Mouse (Mus musculus) embryonic facial prominence, embryonic 12.5 days (tissue): ENCODE data around the gene Ngef. TPM values are rescaled to one million over a fixed set of nuclear protein-coding genes. Genes with fewer than 3 reads are reported as not detected.
A peak's percentile ranks its signal among the peaks of the same experiment; 100 is the strongest.

Experiments
- ATAC-seq: fragments of 200-750 bp; cut with Nextera tagmentation; 2 replicates; pipeline ENCODE4 v1.8.0; 2017; ENCODE audit not compliant: insufficient number of reproducible peaks, insufficient read depth, low FRiP score, low TSS enrichment
- H3K27ac ChIP-seq: fragments of 300-500 bp; sonication (generic); 2 replicates; pipeline ENCODE4 v1.5.1; 2016; ENCODE audit warnings: mild to moderate bottlenecking
- H3K27me3 ChIP-seq: fragments of 300-500 bp; sonication (generic); 2 replicates; pipeline ENCODE4 v1.6.1; 2016; ENCODE audit warnings: mild to moderate bottlenecking, moderate library complexity
- H3K36me3 ChIP-seq: fragments of 300-500 bp; sonication (generic); 2 replicates; pipeline ENCODE4 v1.6.1; 2016; ENCODE audit warnings: mild to moderate bottlenecking
- H3K4me1 ChIP-seq: fragments of 300-500 bp; sonication (generic); 2 replicates; pipeline ENCODE4 v1.6.1; 2016
- H3K4me2 ChIP-seq: fragments of 300-500 bp; sonication (generic); replicated peaks from 2 replicates; pipeline ENCODE4 v1.6.1; 2016; ENCODE audit warnings: mild to moderate bottlenecking, moderate library complexity
- H3K4me3 ChIP-seq: fragments of 300-500 bp; sonication (generic); 2 replicates; pipeline ENCODE4 v1.5.1; 2016; ENCODE audit warnings: mild to moderate bottlenecking
- H3K9ac ChIP-seq: fragments of 300-500 bp; sonication (generic); 2 replicates; pipeline ENCODE4 v1.6.1; 2016; ENCODE audit warnings: mild to moderate bottlenecking, moderate library complexity
- H3K9me3 ChIP-seq: fragments of 300-500 bp; sonication (generic); 2 replicates; pipeline ENCODE4 v1.6.1; 2016; ENCODE audit warnings: mild to moderate bottlenecking, moderate library complexity
- WGBS: fragments of 180-500 bp; shearing (Covaris S2); methylation state at CpG from one replicate; pipeline ENCODE4 v1.1.7; 2016; 5-methylcytosine and 5-hydroxymethylcytosine counted together
- polyA plus RNA-seq: library from polyadenylated mRNA; unstranded; fragments of >200 nt; fragmentation: Nextera tagmentation; extraction: Ambion mirVana; gene quantifications from 2 replicates; pipeline ENCODE4 v1.2.1, GENCODE M21; 2016

Ngef gene
- polyA plus RNA-seq, 1 experiment from 2014 or later, result 1.9 TPM

DNA sequence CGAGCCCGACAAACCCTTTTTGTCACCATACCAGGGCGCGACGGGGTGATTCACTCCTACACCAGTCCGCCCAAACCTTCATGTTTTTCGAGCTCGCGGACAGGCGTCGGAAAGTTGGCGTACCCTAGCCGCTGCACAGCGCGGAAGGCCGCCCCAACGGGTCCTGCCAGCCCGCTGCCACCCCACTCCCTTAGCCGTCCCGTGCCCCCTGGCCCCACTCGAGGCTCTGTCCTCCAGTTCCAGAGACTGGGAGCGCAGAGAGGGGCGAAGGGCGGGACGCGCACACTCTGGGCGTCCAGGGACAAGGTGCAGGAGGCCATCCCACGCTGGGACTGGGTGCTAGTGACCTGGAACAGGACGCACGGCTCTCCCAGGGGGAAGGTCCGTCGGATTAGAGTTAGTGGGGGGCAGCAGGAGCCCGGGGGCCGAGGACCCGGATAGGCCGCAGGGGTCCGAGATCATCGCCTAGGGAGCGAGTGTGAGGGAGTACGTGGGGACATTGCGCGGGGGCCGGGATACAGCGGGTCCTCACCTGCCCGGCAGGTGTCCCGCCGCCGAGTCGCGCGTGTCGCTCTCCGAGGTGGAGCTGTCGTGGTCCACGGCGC is 64.0 kb downstream of the Ngef start, which contains the start of gene Neu2:
Gene Neu2, plus strand, starts transcription at position 329 of the 605 bp plus-strand sequence.
- Histone ChIP-seq H3K27ac (no peak within 1 kb of the TSS), H3K4me2 (peak within 1 kb of the TSS; percentile 100), H3K36me3 (no peaks in the 10 kb centered on the region), H3K27me3 (peaks cover 52% of the 10 kb centered on the region), H3K4me3 (peak within 1 kb of the TSS; percentile 69), H3K4me1 (peaks cover 13% of the 10 kb centered on the region), H3K9ac (peak within 1 kb of the TSS; percentile 61), H3K9me3 (peaks cover 5% of the 10 kb centered on the region; the same call in 1 of the 2 replicates)
- WGBS, result 1% methylated on average over 56 of the region's 56 CpGs
- ATAC-seq, result peak; percentile 42

DNA sequence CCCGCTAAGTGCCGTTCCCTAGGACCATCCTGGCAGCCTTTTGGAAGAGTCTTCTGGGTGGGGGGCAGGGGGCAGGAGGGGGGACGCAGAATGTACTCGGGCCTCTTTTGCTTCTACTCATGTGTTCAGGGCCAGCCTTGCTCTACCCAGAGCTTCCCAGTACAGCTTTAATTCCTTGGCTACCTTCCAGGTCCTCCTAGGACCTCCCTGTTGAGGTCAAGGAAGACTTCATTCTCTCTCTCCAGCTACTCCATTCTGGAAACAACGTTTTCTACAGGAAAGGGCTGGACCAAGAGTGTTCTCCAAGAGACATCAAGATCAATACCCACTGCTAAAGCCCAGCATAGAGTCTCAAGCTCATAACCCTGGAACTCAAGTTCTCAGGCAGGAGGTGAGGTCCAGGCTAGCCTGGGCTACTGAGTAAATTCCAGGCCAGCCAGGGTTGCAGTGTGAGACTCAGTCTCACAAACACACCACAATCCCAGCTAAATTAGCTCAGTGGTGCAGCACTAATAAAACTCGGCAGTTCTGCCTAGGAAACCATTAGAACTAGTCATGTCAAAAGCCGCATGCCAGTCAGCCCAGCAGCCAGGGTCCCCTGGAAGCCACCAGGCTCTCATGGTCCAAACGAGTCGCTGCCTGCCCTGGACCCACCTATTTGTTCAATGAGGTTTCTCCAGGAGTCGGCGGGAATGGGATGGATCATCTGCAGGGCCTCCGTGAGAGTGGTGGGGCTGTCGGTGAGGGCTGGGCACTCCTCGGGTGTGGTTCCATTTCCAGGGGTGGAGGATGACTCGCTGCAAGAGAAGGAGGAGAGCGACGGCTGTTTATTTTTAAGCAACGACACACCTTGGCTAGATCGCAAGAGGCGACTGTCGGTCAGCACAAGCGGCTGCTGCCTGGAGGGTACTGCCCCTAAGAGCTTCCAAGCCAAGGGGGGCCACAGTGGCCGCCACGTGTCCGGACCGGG is 64.8 kb downstream of the Ngef start:
- Histone ChIP-seq H3K4me1 (peaks cover 19% of the 10 kb centered on the region), H3K4me2 (peak overlapping the region; percentile 100), H3K9ac (no peak overlapping the region; the same call in 1 of the 2 replicates), H3K27ac (no peak overlapping the region), H3K4me3 (peak overlapping the region; percentile 69), H3K27me3 (peaks cover 55% of the 10 kb centered on the region), H3K36me3 (no peaks in the 10 kb centered on the region), H3K9me3 (peaks cover 5% of the 10 kb centered on the region; the same call in 1 of the 2 replicates)
- WGBS, result 21% methylated on average over 26 of the region's 26 CpGs
- 0 out of 2 replicates have a peak, but pooled peaks have one; percentile 16 for ATAC-seq

DNA sequence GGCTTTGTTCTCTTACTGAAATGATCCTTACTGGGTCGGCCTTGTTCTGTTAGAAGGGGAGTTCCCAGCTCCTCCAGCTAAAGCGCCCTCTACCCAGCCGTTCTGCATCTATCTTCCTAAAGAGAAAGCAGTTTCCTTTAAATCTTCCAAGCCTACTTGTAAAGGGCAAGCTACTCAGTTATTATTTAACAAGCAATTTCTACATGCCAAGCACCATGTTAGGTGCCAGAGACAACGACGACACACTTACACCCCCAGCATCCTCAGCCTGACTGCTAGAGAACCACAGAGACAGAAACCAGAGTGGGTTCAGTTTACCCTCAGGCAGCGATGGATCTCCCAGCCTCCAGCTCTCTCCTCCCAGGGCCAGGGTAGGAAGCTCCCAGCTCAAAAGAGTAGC is 65.8 kb downstream of the Ngef start:
- H3K27ac ChIP-seq, result no peak overlapping the region
- no peaks in the 10 kb centered on the region for H3K36me3 ChIP-seq
- peaks cover 22% of the 10 kb centered on the region for H3K4me1 ChIP-seq
- H3K9ac ChIP-seq, result no peak overlapping the region
- H3K27me3 ChIP-seq, result peaks cover 53% of the 10 kb centered on the region
- no peak for ATAC-seq
- peaks cover under 1% of the 10 kb centered on the region; the same call in 1 of the 2 replicates for H3K9me3 ChIP-seq
- no peak overlapping the region for H3K4me2 ChIP-seq
- 60% methylated on average over 6 of the region's 6 CpGs for WGBS
- H3K4me3 ChIP-seq, result no peak overlapping the region

DNA sequence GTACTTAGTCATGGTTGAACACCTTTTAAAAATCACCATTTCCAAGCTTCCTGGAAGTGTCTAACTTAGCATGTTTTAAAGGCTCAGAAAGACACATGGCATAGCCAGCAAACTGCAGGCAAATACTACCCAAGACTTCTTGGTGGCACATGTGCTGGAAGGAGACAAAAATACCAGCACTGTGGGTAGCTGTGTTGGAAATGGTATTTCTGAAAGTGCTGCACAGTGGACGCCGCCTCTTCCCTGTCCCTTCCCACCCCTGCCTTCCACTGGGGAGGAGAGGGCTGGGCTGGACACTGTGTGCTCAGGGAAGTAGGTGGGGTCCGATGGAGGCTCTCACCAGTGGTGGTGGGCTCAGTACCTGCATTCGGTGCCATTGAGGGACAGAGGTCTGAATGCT is 68.1 kb downstream of the Ngef start:
- Histone ChIP-seq H3K4me1 (peaks cover 20% of the 10 kb centered on the region), H3K27ac (no peak overlapping the region), H3K27me3 (peaks cover 39% of the 10 kb centered on the region), H3K9me3 (no peaks in the 10 kb centered on the region), H3K36me3 (no peaks in the 10 kb centered on the region), H3K4me2 (no peak overlapping the region), H3K4me3 (no peak overlapping the region), H3K9ac (no peak overlapping the region)
- 98% methylated on average over 4 of the region's 4 CpGs for WGBS
- ATAC-seq, result no peak

DNA sequence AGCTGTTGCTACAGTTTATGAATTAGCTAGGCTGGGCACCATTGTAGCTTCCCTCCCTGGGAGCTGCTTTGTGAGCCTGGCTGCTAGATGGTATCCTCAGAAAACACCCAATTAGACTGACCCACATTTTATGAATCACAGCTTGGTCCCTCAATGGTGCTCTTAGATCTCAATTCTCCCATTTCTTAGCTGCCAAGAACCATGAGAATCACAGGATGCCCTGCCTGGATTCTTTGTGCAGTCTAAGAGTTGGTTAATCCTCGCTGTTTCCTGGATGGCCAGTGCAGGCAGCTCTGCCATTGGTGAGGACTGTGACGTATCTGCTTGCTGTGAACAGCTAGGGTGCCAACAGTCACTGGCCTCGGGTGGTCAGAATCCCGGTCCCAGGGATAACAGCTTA is 80.1 kb downstream of the Ngef start:
- Histone ChIP-seq H3K9me3 (no peaks in the 10 kb centered on the region), H3K4me3 (no peak overlapping the region), H3K27ac (no peak overlapping the region), H3K4me2 (no peak overlapping the region), H3K36me3 (no peaks in the 10 kb centered on the region), H3K4me1 (no peaks in the 10 kb centered on the region), H3K27me3 (no peaks in the 10 kb centered on the region), H3K9ac (no peak overlapping the region)
- 76% methylated on average over 4 of the region's 4 CpGs for WGBS
- no peak for ATAC-seq

DNA sequence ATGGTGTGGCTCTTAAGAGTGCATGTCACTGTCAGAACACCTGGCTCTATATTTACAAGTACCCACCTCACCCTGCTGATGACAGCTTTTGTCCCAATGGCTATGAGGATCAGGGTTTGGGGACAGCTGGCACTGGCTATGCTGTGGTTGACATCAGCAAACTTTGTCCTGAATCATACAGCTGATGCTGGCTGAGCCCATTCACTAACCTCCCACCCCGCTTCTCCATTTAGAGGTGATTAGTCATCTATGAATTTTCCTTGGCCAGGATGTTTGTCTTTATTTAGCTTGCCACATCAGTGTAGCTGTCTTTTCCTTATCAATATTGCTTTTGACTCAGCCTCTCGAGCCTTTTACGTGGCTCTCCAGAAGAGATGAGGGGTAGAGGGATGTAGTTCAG is 81.4 kb downstream of the Ngef start:
- 93% methylated on average over 3 of the region's 3 CpGs for WGBS
- H3K4me1 ChIP-seq, result no peaks in the 10 kb centered on the region
- no peaks in the 10 kb centered on the region for H3K36me3 ChIP-seq
- ATAC-seq, result no peak
- H3K4me3 ChIP-seq, result no peak overlapping the region
- no peaks in the 10 kb centered on the region for H3K9me3 ChIP-seq
- no peak overlapping the region for H3K4me2 ChIP-seq
- H3K9ac ChIP-seq, result no peak overlapping the region
- H3K27me3 ChIP-seq, result no peaks in the 10 kb centered on the region
- H3K27ac ChIP-seq, result no peak overlapping the region

DNA sequence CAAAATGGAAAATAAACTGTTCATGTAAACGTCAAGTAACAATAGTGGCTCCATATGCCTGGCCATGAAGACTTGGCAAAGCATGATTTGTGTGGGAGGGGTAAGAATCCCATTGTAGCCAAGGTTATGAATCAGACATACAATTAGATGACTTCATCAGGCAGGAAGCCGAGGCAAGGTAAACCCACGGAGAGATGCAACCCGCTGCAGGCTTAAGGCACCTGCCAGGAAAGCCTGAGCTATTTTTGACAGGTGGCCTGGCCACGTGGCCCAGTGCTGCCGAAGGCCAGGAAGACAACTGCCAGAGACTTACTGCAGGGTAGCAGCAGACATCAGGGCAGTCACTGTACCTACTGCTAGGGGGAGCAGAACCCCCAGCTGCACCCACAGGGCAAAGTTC is 87.3 kb downstream of the Ngef start:
- no peak overlapping the region for H3K9ac ChIP-seq
- no peak for ATAC-seq
- WGBS, result 65% methylated on average over 6 of the region's 6 CpGs

DNA sequence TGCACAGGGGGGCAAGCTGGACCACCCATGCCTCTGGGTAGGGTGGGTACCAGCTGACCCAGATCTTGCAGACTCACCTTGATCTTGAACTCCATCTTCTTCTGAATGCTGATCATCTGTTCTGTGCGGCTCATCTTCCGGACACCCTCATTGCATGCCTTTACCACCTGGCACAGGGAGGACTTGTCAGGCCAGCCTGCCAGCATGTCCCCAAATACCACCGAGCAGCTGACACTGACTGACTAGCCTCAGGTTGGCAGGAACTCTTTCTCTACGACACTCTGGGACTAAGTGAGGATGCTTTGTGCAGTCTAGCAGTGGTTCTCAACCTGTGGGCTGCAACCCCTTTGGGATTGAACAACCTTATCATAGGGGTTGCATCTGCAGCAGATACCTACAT is 91.1 kb downstream of the Ngef start:
- 93% methylated on average over 4 of the region's 4 CpGs for WGBS
- ATAC-seq, result no peak
- Histone ChIP-seq H3K36me3 (no peaks in the 10 kb centered on the region), H3K4me3 (no peak overlapping the region), H3K9me3 (no peaks in the 10 kb centered on the region), H3K4me1 (no peaks in the 10 kb centered on the region), H3K4me2 (no peak overlapping the region), H3K9ac (no peak overlapping the region), H3K27ac (no peak overlapping the region), H3K27me3 (no peaks in the 10 kb centered on the region; the same call in 1 of the 2 replicates)

More for the DNA sequence above, 87.3 kb downstream of the Ngef start:
- Histone ChIP-seq H3K9me3 (no peaks in the 10 kb centered on the region), H3K27ac (no peak overlapping the region), H3K27me3 (no peaks in the 10 kb centered on the region), H3K36me3 (no peaks in the 10 kb centered on the region), H3K4me2 (no peak overlapping the region), H3K4me1 (no peaks in the 10 kb centered on the region), H3K4me3 (no peak overlapping the region)

DNA sequence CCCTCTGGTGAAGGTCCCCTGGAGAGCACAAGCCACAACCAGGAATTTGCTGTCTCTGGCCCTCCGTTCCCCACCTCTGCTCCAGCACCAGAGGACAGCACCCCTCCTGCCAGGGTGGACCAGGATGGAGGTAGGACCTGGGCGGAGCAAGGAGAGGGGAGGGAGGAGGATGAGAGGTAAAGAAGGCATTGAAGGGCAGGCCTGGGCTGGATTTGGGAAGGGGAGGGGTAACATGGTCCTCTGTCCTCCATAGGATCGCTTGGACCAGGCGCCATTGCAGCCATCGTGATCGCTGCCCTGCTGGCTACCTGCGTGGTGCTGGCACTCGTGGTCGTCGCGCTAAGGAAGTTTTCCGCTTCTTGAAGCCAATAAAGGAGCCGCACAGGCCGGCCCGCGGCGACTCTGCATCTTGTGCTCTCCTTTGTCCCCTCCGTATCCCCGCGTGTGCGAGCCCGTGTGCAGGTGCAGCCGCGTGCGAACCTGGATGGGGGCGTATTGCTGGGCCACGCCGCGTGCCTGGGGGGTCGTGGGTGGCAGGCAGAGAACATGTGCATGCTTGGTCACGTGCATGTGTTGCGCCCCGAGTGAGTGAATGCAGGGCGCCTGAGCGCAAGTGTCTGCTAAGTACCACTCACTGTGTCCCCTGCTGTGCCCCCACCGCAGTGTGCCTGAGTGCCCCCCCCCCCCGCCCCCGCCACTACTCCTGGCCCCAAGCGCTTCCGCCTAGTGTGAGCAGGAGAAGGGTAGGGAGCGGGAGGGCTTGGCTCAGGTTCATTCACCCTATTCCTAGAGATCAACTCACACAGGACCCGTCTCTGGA is 98.4 kb downstream of the Ngef start:
- Histone ChIP-seq H3K9ac (peak overlapping the region; percentile 21), H3K4me3 (peak overlapping the region; percentile 36), H3K9me3 (no peaks in the 10 kb centered on the region), H3K4me1 (peaks cover 7% of the 10 kb centered on the region), H3K27me3 (peaks cover 35% of the 10 kb centered on the region), H3K4me2 (peak overlapping the region; percentile 68), H3K27ac (no peak overlapping the region), H3K36me3 (no peaks in the 10 kb centered on the region)
- ATAC-seq, result 0 out of 2 replicates have a peak, but pooled peaks have one; percentile 36
- WGBS, result 2% methylated on average over 41 of the region's 42 CpGs

DNA sequence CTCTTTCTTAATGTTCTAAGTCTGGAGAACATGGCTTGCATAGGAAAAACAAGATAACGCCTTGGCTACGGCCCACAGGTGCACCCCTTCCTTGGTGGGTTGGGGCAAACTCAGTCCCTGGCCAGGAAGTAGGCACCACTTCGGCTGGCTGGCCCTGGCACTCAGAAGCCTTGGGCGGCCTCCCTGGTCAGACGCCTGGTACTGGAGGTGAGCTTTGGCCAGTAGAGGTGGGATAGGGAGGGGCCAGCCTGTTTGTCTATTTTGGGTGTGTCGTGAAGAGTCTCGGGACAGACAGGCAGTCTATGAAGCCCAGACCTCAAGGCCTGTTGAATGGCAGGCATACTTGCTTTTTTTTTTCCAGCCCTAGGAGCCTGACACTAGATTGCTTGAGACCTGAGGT is 101.1 kb downstream of the Ngef start:
- WGBS, result 86% methylated on average over 7 of the region's 7 CpGs
- Histone ChIP-seq H3K9me3 (no peaks in the 10 kb centered on the region), H3K4me3 (no peak overlapping the region), H3K27me3 (peaks cover 35% of the 10 kb centered on the region), H3K4me1 (peaks cover 7% of the 10 kb centered on the region), H3K9ac (no peak overlapping the region), H3K36me3 (no peaks in the 10 kb centered on the region), H3K27ac (no peak overlapping the region), H3K4me2 (no peak overlapping the region)
- ATAC-seq, result no peak

DNA sequence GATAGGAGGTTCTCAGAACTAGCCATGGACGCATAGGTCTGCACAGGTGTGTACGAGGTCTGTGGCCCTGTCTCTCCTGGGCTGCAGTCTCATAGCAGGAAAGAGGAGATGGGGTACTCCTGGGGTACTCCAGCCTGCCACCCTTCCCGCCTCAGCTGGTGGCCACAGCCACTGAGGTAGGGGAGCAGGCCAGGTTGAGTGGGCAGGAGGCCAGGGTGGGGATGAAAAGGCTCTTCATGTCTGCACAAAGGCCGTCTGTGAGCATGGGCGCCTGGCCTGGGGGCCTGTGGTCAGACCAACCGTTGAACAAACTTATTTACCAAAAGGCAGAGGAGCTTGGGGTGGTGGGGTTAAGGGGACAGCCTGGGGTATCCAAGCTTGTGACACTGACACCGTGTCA is 101.8 kb downstream of the Ngef start:
- H3K4me1 ChIP-seq, result peaks cover 7% of the 10 kb centered on the region
- ATAC-seq, result no peak
- H3K36me3 ChIP-seq, result no peaks in the 10 kb centered on the region
- no peak overlapping the region for H3K4me3 ChIP-seq
- H3K27me3 ChIP-seq, result peaks cover 30% of the 10 kb centered on the region
- no peaks in the 10 kb centered on the region for H3K9me3 ChIP-seq
- H3K4me2 ChIP-seq, result no peak overlapping the region
- H3K9ac ChIP-seq, result no peak overlapping the region
- H3K27ac ChIP-seq, result no peak overlapping the region
- WGBS, result 72% methylated on average over 7 of the region's 7 CpGs
